Mouse (Mus musculus) liver, embryonic 13.5 days (tissue): ENCODE results near the gene Trim38. TPM values are rescaled to one million over a fixed set of nuclear protein-coding genes. Genes with fewer than 3 reads are reported as not detected.
A peak's percentile ranks its signal among the peaks of the same experiment; 100 is the strongest.
"Not testable (repeated sequence)": the region's sequence is repeated elsewhere in the genome, so short reads cannot be mapped to it uniquely, and the experiment has no call there.

Experiments used
- ATAC-seq: fragments of 200-750 bp; cut with Nextera tagmentation; 2 replicates; pipeline ENCODE4 v1.8.0; 2017; ENCODE audit warnings: low read depth, mild to moderate bottlenecking, moderate number of reproducible peaks, moderate library complexity
- DNase-seq: peaks from one replicate; pipeline ENCODE4 v3.0.0; 2022
- H3K27ac ChIP-seq: fragments of 300-500 bp; sonication (generic); 2 replicates; pipeline ENCODE4 v1.5.1; 2015; ENCODE audit warnings: moderate library complexity, mild to moderate bottlenecking, inconsistent platforms
- H3K27me3 ChIP-seq: fragments of 300-500 bp; sonication (generic); 2 replicates; pipeline ENCODE4 v1.6.1; 2015; ENCODE audit warnings: mild to moderate bottlenecking, inconsistent platforms
- H3K36me3 ChIP-seq: fragments of 300-500 bp; sonication (generic); 2 replicates; pipeline ENCODE4 v1.6.1; 2015; ENCODE audit warnings: mild to moderate bottlenecking, inconsistent platforms
- H3K4me1 ChIP-seq: fragments of 300-500 bp; sonication (generic); replicated peaks from 2 replicates; pipeline ENCODE4 v1.6.1; 2015; ENCODE audit warnings: inconsistent platforms
- H3K4me2 ChIP-seq: fragments of 300-500 bp; sonication (generic); 2 replicates; pipeline ENCODE4 v1.6.1; 2015; ENCODE audit warnings: inconsistent platforms, mild to moderate bottlenecking, moderate library complexity
- H3K4me3 ChIP-seq: fragments of 300-500 bp; sonication (generic); replicated peaks from 2 replicates; pipeline ENCODE4 v1.5.1; 2015; ENCODE audit warnings: mild to moderate bottlenecking, inconsistent platforms
- H3K9ac ChIP-seq: fragments of 300-500 bp; sonication (generic); 2 replicates; pipeline ENCODE4 v1.6.1; 2015; ENCODE audit warnings: mild to moderate bottlenecking, inconsistent platforms
- H3K9me3 ChIP-seq: fragments of 300-500 bp; sonication (generic); replicated peaks from 2 replicates; pipeline ENCODE4 v1.6.1; 2016; ENCODE audit warnings: inconsistent platforms
- WGBS: fragments of 180-500 bp; shearing (Covaris S2); methylation state at CpG from one replicate; pipeline ENCODE4 v1.1.7; 2015; ENCODE audit not compliant: insufficient replicate concordance; 5-methylcytosine and 5-hydroxymethylcytosine counted together
- polyA plus RNA-seq: library from polyadenylated mRNA; unstranded; fragments of >200 nt; fragmentation: Nextera tagmentation; extraction: Ambion mirVana; gene quantifications from 2 replicates; pipeline ENCODE4 v1.2.1, GENCODE M21; 2015

Trim38 gene
- polyA plus RNA-seq, 1 experiment from 2014 or later, result 0.14 TPM

GRCm38 (mm10) chr13:23739069-23739921 lies 30.4 kb upstream of the Trim38 start:
- Histone ChIP-seq H3K4me2 (peak overlapping the region; percentile 82), H3K36me3 (no peaks in the 10 kb centered on the region), H3K27me3 (no peaks in the 10 kb centered on the region), H3K9ac (peak overlapping the region; percentile 92), H3K4me1 (peaks cover 40% of the 10 kb centered on the region), H3K9me3 (no peaks in the 10 kb centered on the region), H3K27ac (peak overlapping the region; percentile 100), H3K4me3 (peak overlapping the region; percentile 65)
- DNase-seq (peak; percentile 89), ATAC-seq (peak; percentile 85)
- under 1% methylated on average over 39 of the region's 39 CpGs for WGBS

- under 1% methylated on average over 14 of the region's 14 CpGs for WGBS
- no peaks in the 10 kb centered on the region for H3K36me3 ChIP-seq
- H3K4me1 ChIP-seq, result peaks cover 43% of the 10 kb centered on the region
- no peaks in the 10 kb centered on the region for H3K9me3 ChIP-seq
- H3K4me3 ChIP-seq, result peak overlapping the region; percentile 65
- ATAC-seq, result no peak
- H3K27me3 ChIP-seq, result no peaks in the 10 kb centered on the region
- H3K9ac ChIP-seq, result peak overlapping the region; percentile 92
- DNase-seq, result no peak
- peak overlapping the region; percentile 82 for H3K4me2 ChIP-seq
- H3K27ac ChIP-seq, result peak overlapping the region; percentile 100
These were observed 29.8 kb upstream of the Trim38 start for GRCm38 (mm10) chr13:23739922-23740252.

GRCm38 (mm10) chr13:23740256-23740840 lies 29.4 kb upstream of the Trim38 start:
- no peaks in the 10 kb centered on the region for H3K36me3 ChIP-seq
- 16% methylated on average over 13 of the region's 13 CpGs for WGBS
- H3K9ac ChIP-seq, result peak overlapping the region; percentile 92
- H3K4me2 ChIP-seq, result peak overlapping the region; percentile 82
- no peak for ATAC-seq
- H3K27ac ChIP-seq, result peak overlapping the region; percentile 100
- no peaks in the 10 kb centered on the region for H3K9me3 ChIP-seq
- no peak for DNase-seq
- no peaks in the 10 kb centered on the region for H3K27me3 ChIP-seq
- H3K4me3 ChIP-seq, result peak overlapping the region; percentile 65
- peaks cover 43% of the 10 kb centered on the region for H3K4me1 ChIP-seq

- ATAC-seq (no peak), DNase-seq (no peak)
- Histone ChIP-seq H3K27me3 (no peaks in the 10 kb centered on the region), H3K4me3 (peak overlapping the region; percentile 65), H3K36me3 (no peaks in the 10 kb centered on the region), H3K4me2 (peak overlapping the region; percentile 82), H3K9ac (peak overlapping the region; percentile 92), H3K9me3 (no peaks in the 10 kb centered on the region), H3K4me1 (peaks cover 43% of the 10 kb centered on the region), H3K27ac (peak overlapping the region; percentile 100)
- 13% methylated on average over 5 of the region's 5 CpGs for WGBS
These were observed 28.8 kb upstream of the Trim38 start for GRCm38 (mm10) chr13:23740910-23741309.

- Histone ChIP-seq H3K4me3 (peak overlapping the region; percentile 34), H3K9ac (peak overlapping the region; percentile 73), H3K27ac (peak overlapping the region; percentile 89), H3K4me2 (peak overlapping the region; percentile 53), H3K36me3 (no peaks in the 10 kb centered on the region), H3K9me3 (no peaks in the 10 kb centered on the region), H3K4me1 (peaks cover 44% of the 10 kb centered on the region), H3K27me3 (no peaks in the 10 kb centered on the region)
- ATAC-seq (no peak), DNase-seq (no peak)
These were observed 27.7 kb upstream of the Trim38 start for GRCm38 (mm10) chr13:23742007-23742406.

GRCm38 (mm10) chr13:23743215-23743614 lies 26.5 kb upstream of the Trim38 start:
- peak overlapping the region; percentile 54 for H3K4me2 ChIP-seq
- no peak for DNase-seq

GRCm38 (mm10) chr13:23743963-23744362 lies 25.8 kb upstream of the Trim38 start:
- H3K9ac ChIP-seq, result peak overlapping the region; percentile 82
- peak overlapping the region; percentile 57 for H3K4me3 ChIP-seq
- DNase-seq (no peak), ATAC-seq (no peak)
- peak overlapping the region; percentile 67 for H3K4me2 ChIP-seq
- H3K4me1 ChIP-seq, result peaks cover 53% of the 10 kb centered on the region
- 52% methylated on average over 4 of the region's 4 CpGs for WGBS
- no peaks in the 10 kb centered on the region for H3K27me3 ChIP-seq
- no peaks in the 10 kb centered on the region for H3K9me3 ChIP-seq
- H3K27ac ChIP-seq, result peak overlapping the region; percentile 99
- H3K36me3 ChIP-seq, result no peaks in the 10 kb centered on the region

More at GRCm38 (mm10) chr13:23743215-23743614, 26.5 kb upstream of the Trim38 start:
- peak overlapping the region; percentile 67 for H3K9ac ChIP-seq
- H3K27me3 ChIP-seq, result no peaks in the 10 kb centered on the region
- 82% methylated on average over 5 of the region's 5 CpGs for WGBS
- peak overlapping the region; percentile 89 for H3K27ac ChIP-seq
- no peak for ATAC-seq
- H3K4me1 ChIP-seq, result peaks cover 48% of the 10 kb centered on the region
- peak overlapping the region; percentile 32 for H3K4me3 ChIP-seq
- H3K9me3 ChIP-seq, result no peaks in the 10 kb centered on the region
- no peaks in the 10 kb centered on the region for H3K36me3 ChIP-seq

GRCm38 (mm10) chr13:23744421-23745380 lies 25.0 kb upstream of the Trim38 start:
- Histone ChIP-seq H3K4me3 (peak overlapping the region; percentile 57), H3K4me1 (peaks cover 58% of the 10 kb centered on the region), H3K27ac (peak overlapping the region; percentile 99), H3K9me3 (no peaks in the 10 kb centered on the region), H3K9ac (peak overlapping the region; percentile 82), H3K36me3 (no peaks in the 10 kb centered on the region), H3K4me2 (peak overlapping the region; percentile 67), H3K27me3 (no peaks in the 10 kb centered on the region)
- WGBS, result 1% methylated on average over 18 of the region's 36 CpGs
- DNase-seq, result peak; percentile 71
- ATAC-seq, result no peak

GRCm38 (mm10) chr13:23745381-23746161 lies 24.1 kb upstream of the Trim38 start, which contains the start of gene Hist1h3c:
TSS of gene Hist1h3c (minus strand) at chr13:23745602.
- under 1% methylated on average over 28 of the region's 28 CpGs for WGBS
- Histone ChIP-seq H3K27me3 (no peaks in the 10 kb centered on the region), H3K4me1 (peaks cover 63% of the 10 kb centered on the region), H3K27ac (peak within 1 kb of the TSS; percentile 99), H3K4me3 (peak within 1 kb of the TSS; percentile 59), H3K4me2 (peak within 1 kb of the TSS; percentile 67), H3K9ac (peak within 1 kb of the TSS; percentile 82), H3K36me3 (no peaks in the 10 kb centered on the region), H3K9me3 (no peaks in the 10 kb centered on the region)
- ATAC-seq, result peak; percentile 55
- DNase-seq, result peak; percentile 83

- not testable (repeated sequence) for H3K36me3 ChIP-seq, H3K27me3 ChIP-seq, H3K9me3 ChIP-seq
- H3K4me2 ChIP-seq, result peak within 1 kb of the TSS; percentile 67
- DNase-seq, result peak; percentile 89
- peak within 1 kb of the TSS; percentile 77 for H3K9ac ChIP-seq
- under 1% methylated on average over 45 of the region's 58 CpGs for WGBS
- peak within 1 kb of the TSS; percentile 59 for H3K4me3 ChIP-seq
- peak; percentile 77 for ATAC-seq
- peaks cover 58% of the 10 kb centered on the region for H3K4me1 ChIP-seq
- peak within 1 kb of the TSS; percentile 99 for H3K27ac ChIP-seq
These were observed 23.3 kb upstream of the Trim38 start, which contains the start of gene Hist1h2bb for GRCm38 (mm10) chr13:23746201-23747080. TSS of gene Hist1h2bb (plus strand) at chr13:23746734.
